Mouse (Mus musculus) heart, embryonic 16.5 days (tissue): ENCODE results near the gene Pik3ca. TPM values are rescaled to one million over a fixed set of nuclear protein-coding genes. Genes with fewer than 3 reads are reported as not detected.

Experiments used
- ATAC-seq: fragments of 200-750 bp; cut with Nextera tagmentation; replicated peaks from 2 replicates; pipeline ENCODE4 v1.8.0; 2017; ENCODE audit warnings: moderate number of reproducible peaks; ENCODE audit not compliant: insufficient read depth, low FRiP score; ENCODE audit errors: extremely low read depth
- H3K27ac ChIP-seq: fragments of 300-500 bp; sonication (generic); 2 replicates; pipeline ENCODE4 v1.5.1; 2014; ENCODE audit warnings: mild to moderate bottlenecking, low read length, control low read depth, moderate library complexity
- H3K27me3 ChIP-seq: fragments of 300-500 bp; sonication (generic); 2 replicates; pipeline ENCODE4 v1.6.1; 2014; ENCODE audit warnings: low read length, mixed read lengths; ENCODE audit not compliant: control insufficient read depth, insufficient read depth
- H3K36me3 ChIP-seq: fragments of 300-500 bp; sonication (generic); 2 replicates; pipeline ENCODE4 v1.6.1; 2014; ENCODE audit not compliant: control insufficient read depth, insufficient read depth
- H3K4me1 ChIP-seq: fragments of 300-500 bp; sonication (generic); 2 replicates; pipeline ENCODE4 v1.6.1; 2014; ENCODE audit warnings: low read length, mixed read lengths; ENCODE audit not compliant: control insufficient read depth, insufficient read depth
- H3K4me2 ChIP-seq: fragments of 300-500 bp; sonication (generic); 2 replicates; pipeline ENCODE4 v1.6.1; 2014; ENCODE audit warnings: low read depth, mild to moderate bottlenecking, control low read depth, low read length
- H3K4me3 ChIP-seq: fragments of 300-500 bp; sonication (generic); 2 replicates; pipeline ENCODE4 v1.5.1; 2014; ENCODE audit warnings: mild to moderate bottlenecking, control low read depth, low read length
- H3K9ac ChIP-seq: fragments of 300-500 bp; sonication (generic); 2 replicates; pipeline ENCODE4 v1.6.1; 2014; ENCODE audit warnings: low read length, control low read depth
- H3K9me3 ChIP-seq: fragments of 300-500 bp; sonication (generic); replicated peaks from 2 replicates; pipeline ENCODE4 v1.6.1; 2016; ENCODE audit warnings: low read length; ENCODE audit not compliant: control insufficient read depth
- WGBS: fragments of 180-500 bp; shearing (Covaris S2); extraction: QIAGEN DNeasy Blood & Tissue Kit; methylation state at CpG from one replicate; pipeline ENCODE4 v1.1.7; 2014; 5-methylcytosine and 5-hydroxymethylcytosine counted together
- polyA plus RNA-seq: library from polyadenylated mRNA; unstranded; fragments of >200 nt; fragmentation: Nextera tagmentation; extraction: Ambion mirVana; gene quantifications from 2 replicates; pipeline ENCODE4 v1.2.1, GENCODE M21; 2015

The Pik3ca gene
- polyA plus RNA-seq, 1 experiment from 2014 or later: 7.8 TPM

- peaks cover 5% of the 10 kb centered on the region; the same call in 1 of the 2 replicates for H3K4me1 ChIP-seq
- peaks cover 53% of the 10 kb centered on the region for H3K36me3 ChIP-seq
- H3K27ac ChIP-seq: peak overlapping the region; percentile 61
- WGBS: 35% methylated on average over 11 of the region's 11 CpGs
- H3K9me3 ChIP-seq: no peaks in the 10 kb centered on the region
- H3K9ac ChIP-seq: no peak overlapping the region
- peak; percentile 84 for ATAC-seq
- H3K27me3 ChIP-seq: no peaks in the 10 kb centered on the region
- H3K4me3 ChIP-seq: no peak overlapping the region
- H3K4me2 ChIP-seq: no peak overlapping the region
Observed at GRCm38 (mm10) chr3:32454329-32455021, 57.0 kb downstream of the Pik3ca start.

GRCm38 (mm10) chr3:32459777-32460176 lies 62.3 kb downstream of the Pik3ca start:
- Histone ChIP-seq H3K9me3 (no peaks in the 10 kb centered on the region), H3K27ac (no peak overlapping the region), H3K36me3 (peaks cover 69% of the 10 kb centered on the region), H3K27me3 (no peaks in the 10 kb centered on the region), H3K4me2 (no peak overlapping the region), H3K4me1 (no peaks in the 10 kb centered on the region), H3K4me3 (no peak overlapping the region), H3K9ac (no peak overlapping the region)
- 76% methylated on average over 4 of the region's 4 CpGs for WGBS
- ATAC-seq: no peak

GRCm38 (mm10) chr3:32467321-32467720 lies 69.8 kb downstream of the Pik3ca start:
- Histone ChIP-seq H3K27ac (no peak overlapping the region), H3K27me3 (no peaks in the 10 kb centered on the region)
- no peak for ATAC-seq

GRCm38 (mm10) chr3:32468411-32468810 lies 70.9 kb downstream of the Pik3ca start:
- H3K9ac ChIP-seq: no peak overlapping the region
- H3K4me1 ChIP-seq: peaks cover 10% of the 10 kb centered on the region; the same call in 1 of the 2 replicates
- no peak overlapping the region for H3K4me3 ChIP-seq
- H3K27ac ChIP-seq: no peak overlapping the region
- no peaks in the 10 kb centered on the region for H3K27me3 ChIP-seq
- H3K36me3 ChIP-seq: peaks cover 15% of the 10 kb centered on the region
- ATAC-seq: no peak
- no peak overlapping the region for H3K4me2 ChIP-seq
- no peaks in the 10 kb centered on the region for H3K9me3 ChIP-seq
- 66% methylated on average over 4 of the region's 4 CpGs for WGBS

More at GRCm38 (mm10) chr3:32467321-32467720, 69.8 kb downstream of the Pik3ca start:
- H3K36me3 ChIP-seq: peaks cover 25% of the 10 kb centered on the region
- WGBS: 87% methylated on average over 4 of the region's 4 CpGs
- H3K4me3 ChIP-seq: no peak overlapping the region
- H3K4me1 ChIP-seq: peaks cover 5% of the 10 kb centered on the region; the same call in 1 of the 2 replicates
- no peak overlapping the region for H3K4me2 ChIP-seq
- H3K9me3 ChIP-seq: no peaks in the 10 kb centered on the region
- H3K9ac ChIP-seq: no peak overlapping the region

GRCm38 (mm10) chr3:32470449-32470848 lies 73.0 kb downstream of the Pik3ca start:
- no peak overlapping the region for H3K4me3 ChIP-seq
- no peak overlapping the region for H3K9ac ChIP-seq
- 79% methylated on average over 7 of the region's 7 CpGs for WGBS
- peaks cover 3% of the 10 kb centered on the region; the same call in 1 of the 2 replicates for H3K36me3 ChIP-seq
- peaks cover 10% of the 10 kb centered on the region; the same call in 1 of the 2 replicates for H3K4me1 ChIP-seq
- H3K27me3 ChIP-seq: no peaks in the 10 kb centered on the region
- H3K27ac ChIP-seq: no peak overlapping the region
- ATAC-seq: no peak
- no peak overlapping the region for H3K4me2 ChIP-seq
- H3K9me3 ChIP-seq: no peaks in the 10 kb centered on the region

- H3K4me3 ChIP-seq: no peak overlapping the region
- ATAC-seq: peak; percentile 65
- peaks cover 3% of the 10 kb centered on the region; the same call in 1 of the 2 replicates for H3K36me3 ChIP-seq
- WGBS: 55% methylated on average over 6 of the region's 6 CpGs
- no peak overlapping the region for H3K9ac ChIP-seq
- no peaks in the 10 kb centered on the region for H3K27me3 ChIP-seq
- H3K4me1 ChIP-seq: peaks cover 10% of the 10 kb centered on the region; the same call in 1 of the 2 replicates
- H3K4me2 ChIP-seq: no peak overlapping the region
- H3K9me3 ChIP-seq: no peaks in the 10 kb centered on the region
- no peak overlapping the region for H3K27ac ChIP-seq
Observed at GRCm38 (mm10) chr3:32471098-32471497, 73.6 kb downstream of the Pik3ca start.

GRCm38 (mm10) chr3:32472191-32472900 lies 74.9 kb downstream of the Pik3ca start:
- peaks cover 10% of the 10 kb centered on the region; the same call in 1 of the 2 replicates for H3K4me1 ChIP-seq
- no peaks in the 10 kb centered on the region for H3K9me3 ChIP-seq
- no peak overlapping the region for H3K27ac ChIP-seq
- H3K27me3 ChIP-seq: no peaks in the 10 kb centered on the region
- peak overlapping the region; percentile 6; the same call in 1 of the 2 replicates for H3K4me3 ChIP-seq
- no peak overlapping the region; the same call in 1 of the 2 replicates for H3K9ac ChIP-seq
- 53% methylated on average over 14 of the region's 14 CpGs for WGBS
- H3K36me3 ChIP-seq: no peaks in the 10 kb centered on the region
- peak overlapping the region; percentile 41 for H3K4me2 ChIP-seq
- 0 out of 2 replicates have a peak, but pooled peaks have one; percentile 41 for ATAC-seq

GRCm38 (mm10) chr3:32473184-32473583 lies 75.7 kb downstream of the Pik3ca start:
- Histone ChIP-seq H3K27ac (no peak overlapping the region), H3K27me3 (no peaks in the 10 kb centered on the region), H3K4me1 (peaks cover 10% of the 10 kb centered on the region; the same call in 1 of the 2 replicates), H3K36me3 (no peaks in the 10 kb centered on the region), H3K9me3 (no peaks in the 10 kb centered on the region), H3K4me3 (no peak overlapping the region), H3K4me2 (no peak overlapping the region), H3K9ac (no peak overlapping the region)
- 77% methylated on average over 10 of the region's 10 CpGs for WGBS
- ATAC-seq: no peak

- Histone ChIP-seq H3K9ac (no peak overlapping the region), H3K4me1 (no peaks in the 10 kb centered on the region), H3K9me3 (no peaks in the 10 kb centered on the region), H3K27ac (no peak overlapping the region), H3K4me3 (no peak overlapping the region), H3K4me2 (no peak overlapping the region), H3K27me3 (no peaks in the 10 kb centered on the region), H3K36me3 (no peaks in the 10 kb centered on the region)
- ATAC-seq: no peak
- WGBS: 86% methylated on average over 7 of the region's 7 CpGs
Observed at GRCm38 (mm10) chr3:32479961-32480360, 82.5 kb downstream of the Pik3ca start.
